Mouse (Mus musculus): ENCODE data around the gene Trpv1. TPM values are rescaled to one million over a fixed set of nuclear protein-coding genes. Genes with fewer than 3 reads are reported as not detected.

Trpv1 gene
- total RNA-seq, 2 experiments from 2014 or later: not detected

DNA sequence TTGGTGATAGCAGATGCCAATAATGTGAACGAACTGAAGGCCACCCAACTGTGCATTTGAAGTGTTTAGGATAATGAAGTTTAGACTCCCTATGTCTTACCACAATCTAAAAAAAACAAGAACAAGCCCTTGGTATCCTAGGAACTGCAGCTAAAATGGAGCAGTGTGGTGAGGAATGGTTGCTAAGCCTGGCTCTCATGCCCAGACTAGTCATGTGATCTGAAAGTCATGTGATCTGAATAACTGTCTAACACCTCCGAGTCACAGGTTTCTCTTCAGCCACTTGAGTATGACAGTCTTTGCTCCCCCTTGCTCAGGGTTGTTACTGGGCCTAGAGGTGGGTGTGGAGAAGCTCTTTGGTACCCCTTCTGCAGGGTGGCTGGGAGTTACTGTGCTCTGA, 1.6 kb upstream of the Trpv1 start:
- ATAC-seq (ENCODE audit: poor library complexity, severe bottlenecking): no peak

DNA sequence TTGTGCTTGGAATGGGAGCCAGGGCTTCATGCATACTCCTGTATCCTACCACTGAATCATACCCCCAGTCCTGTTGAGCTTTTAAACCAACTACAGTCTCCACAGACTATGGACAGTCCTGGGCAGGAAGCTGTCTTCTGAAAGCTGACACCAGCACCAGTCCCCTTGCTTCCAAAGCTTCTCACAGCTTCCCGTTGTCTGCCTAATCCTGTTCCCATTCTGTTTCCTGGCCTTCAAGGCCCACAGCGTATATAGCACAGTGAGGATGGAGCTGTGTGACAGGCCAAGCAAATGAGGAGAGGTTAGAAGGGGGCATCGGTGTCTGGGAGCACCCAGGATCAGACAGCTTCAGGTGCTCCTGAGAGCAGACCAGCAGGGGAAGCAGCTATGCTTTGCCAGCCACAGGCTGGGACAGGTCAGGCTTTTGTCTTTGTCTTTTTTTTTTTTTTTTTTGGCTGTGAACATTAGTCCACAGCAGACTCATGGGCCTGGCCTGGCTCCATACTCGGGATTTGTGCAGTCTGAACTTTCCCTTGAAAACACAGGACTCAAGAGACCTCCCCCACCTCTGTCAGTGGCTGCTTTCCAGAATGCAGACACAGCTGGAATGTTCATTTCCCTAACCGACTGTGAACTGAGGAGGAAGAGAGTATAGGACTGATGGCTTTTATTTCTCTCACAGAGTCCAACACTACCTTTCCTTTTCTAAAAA, 2.1 kb downstream of the Trpv1 start:
- no peak for ATAC-seq (ENCODE audit: poor library complexity, severe bottlenecking)

- ATAC-seq (ENCODE audit: poor library complexity, severe bottlenecking): no peak
Observed at GRCm38 (mm10) chr11:73236731-73237130, 2.6 kb downstream of the Trpv1 start.

DNA sequence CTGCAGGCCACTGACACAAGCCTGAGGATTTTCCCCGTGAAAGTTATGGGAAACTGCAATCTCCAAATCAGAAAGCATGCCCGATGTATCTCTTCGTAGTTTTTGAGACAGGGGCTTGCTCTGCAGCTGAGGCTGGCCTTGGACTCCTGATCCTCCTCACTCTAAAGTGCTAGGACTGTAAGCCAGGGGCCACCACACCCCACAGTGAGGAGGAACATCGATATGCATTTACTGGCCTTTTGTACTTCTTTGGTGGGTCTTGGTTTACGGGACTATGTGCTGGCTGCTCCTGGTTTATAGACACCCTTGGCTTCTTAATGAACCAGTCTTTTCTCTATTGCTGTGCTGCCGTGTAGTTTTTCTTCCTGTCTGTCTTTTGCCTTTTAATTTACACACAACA, 8.1 kb downstream of the Trpv1 start:
- ATAC-seq (ENCODE audit: poor library complexity, severe bottlenecking): no peak

DNA sequence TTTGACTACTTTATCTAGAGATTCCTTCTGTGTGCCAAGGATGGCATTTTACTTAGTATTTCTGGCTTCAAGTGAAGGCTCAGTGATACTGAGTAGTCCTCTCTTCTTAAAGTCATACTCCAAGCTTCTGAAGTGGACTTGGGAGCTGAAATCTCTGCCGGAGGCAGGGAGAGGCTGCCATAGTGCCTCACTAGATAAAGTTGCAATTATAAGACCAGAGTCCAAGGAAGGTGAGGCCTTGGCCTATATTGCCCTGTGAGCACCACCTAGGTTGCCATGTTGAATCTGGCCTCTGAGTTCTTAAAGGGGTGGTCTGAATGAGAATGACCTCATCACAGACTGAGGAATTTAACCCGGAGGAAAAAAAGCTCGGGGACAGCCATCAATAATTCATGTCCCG, 8.7 kb downstream of the Trpv1 start:
- no peak for ATAC-seq (ENCODE audit: poor library complexity, severe bottlenecking)

- ATAC-seq (ENCODE audit: poor library complexity, severe bottlenecking): no peak
Observed at GRCm38 (mm10) chr11:73257362-73257945, 23.4 kb downstream of the Trpv1 start.

DNA sequence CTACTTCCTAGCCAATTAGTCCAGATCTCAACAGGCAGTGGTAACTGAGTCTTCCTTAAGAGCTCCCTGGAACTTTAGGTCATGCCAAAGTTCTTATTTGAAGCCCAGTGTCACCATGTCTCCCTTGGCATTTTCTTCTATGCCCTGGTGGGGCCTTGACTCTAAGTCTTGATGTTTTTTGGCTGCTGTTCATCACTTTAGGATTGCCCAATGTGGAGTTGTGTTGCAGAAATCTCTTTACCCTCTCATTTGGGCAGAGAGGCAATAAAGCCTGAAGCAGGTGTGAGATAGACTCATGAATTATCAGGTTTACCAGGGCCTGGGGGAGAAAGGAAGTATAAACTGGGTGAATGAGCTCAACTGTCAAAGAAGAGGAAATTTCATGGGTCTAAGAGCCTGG, 24.6 kb downstream of the Trpv1 start:
- ATAC-seq (ENCODE audit: poor library complexity, severe bottlenecking): no peak

DNA sequence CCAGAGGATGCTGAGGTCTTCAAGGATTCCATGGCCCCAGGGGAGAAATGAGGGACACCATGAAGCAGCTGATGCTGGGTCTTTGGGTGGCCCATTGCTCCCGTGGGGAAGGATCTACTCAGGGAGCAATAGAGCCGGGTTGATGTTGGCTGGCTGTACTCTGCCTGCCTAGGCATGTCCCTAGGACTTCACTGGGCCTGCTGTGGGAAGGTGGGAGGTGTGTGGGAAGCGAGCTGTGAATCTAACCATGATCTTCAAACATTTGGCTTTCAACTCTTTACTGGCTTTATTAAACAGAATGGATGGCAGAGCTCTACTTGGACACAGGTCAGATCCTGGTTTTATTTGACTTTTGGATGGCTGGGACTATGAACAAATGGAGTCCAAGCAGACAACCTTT, 26.4 kb downstream of the Trpv1 start:
- ATAC-seq (ENCODE audit: poor library complexity, severe bottlenecking): no peak

DNA sequence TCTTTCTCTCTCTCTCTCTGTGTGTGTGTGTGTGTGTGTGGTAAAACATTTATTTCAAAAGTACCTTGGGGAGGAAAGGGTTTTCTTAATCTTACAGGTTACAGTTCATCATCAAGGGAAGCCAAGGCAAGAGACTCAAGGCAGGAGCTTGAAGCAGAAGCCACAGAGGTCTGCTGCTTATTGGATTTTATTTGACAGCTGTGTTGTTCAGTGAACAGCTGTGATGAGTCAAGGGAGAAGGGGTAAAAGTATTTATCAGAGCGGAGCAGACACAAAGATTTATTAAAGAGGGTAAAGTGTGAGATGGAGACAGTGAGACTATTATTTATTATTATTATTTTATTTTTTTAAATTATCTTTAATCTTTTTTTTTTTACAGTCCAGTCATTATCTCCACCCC, 27.3 kb downstream of the Trpv1 start:
- no peak for ATAC-seq (ENCODE audit: poor library complexity, severe bottlenecking)

DNA sequence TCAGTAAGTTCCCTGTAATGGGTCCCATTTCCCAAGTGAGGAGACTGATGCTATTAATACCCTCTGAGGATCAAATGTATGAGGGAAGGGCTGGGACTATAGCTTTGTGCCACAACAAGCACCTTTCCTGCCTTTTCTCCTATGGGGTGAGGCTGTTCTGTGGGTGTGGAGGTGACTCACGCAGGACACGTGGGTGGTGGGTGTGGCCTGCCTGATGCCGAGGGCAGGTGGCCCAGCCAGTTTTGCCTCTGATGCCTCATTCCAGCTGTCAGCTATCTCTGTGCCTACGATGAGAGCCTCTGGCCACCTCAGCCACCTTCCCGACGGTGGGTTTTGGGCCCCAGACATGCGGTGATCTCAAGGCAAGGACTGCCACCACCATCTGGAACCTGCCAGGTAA, 33.2 kb downstream of the Trpv1 start, which contains the start of gene Trpv3:
Gene Trpv3 (plus strand): TSS at position 122 of the 400 bp plus-strand sequence.
- ATAC-seq (ENCODE audit: poor library complexity, severe bottlenecking): no peak

- no peak for ATAC-seq (ENCODE audit: poor library complexity, severe bottlenecking)
Observed at GRCm38 (mm10) chr11:73274821-73275220, 40.7 kb downstream of the Trpv1 start.

DNA sequence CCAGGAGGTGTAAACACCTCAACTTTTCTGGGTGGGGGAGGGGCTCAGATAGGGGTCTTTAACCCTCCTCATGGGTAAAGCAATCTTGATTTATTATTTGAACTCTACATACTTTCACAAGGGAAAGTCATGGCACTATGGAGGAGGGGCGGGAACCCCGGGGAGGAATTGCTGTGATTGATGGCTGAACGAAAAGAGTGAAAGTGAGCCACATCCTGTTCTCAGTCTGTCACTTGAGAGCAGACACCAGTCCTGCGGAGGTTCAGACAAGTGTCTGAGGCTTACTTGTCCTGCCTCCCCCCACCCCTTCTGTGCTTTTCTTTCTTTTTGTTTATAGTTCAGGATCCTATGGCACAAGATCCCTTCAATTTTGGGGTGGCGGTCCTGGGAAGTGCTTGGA, 46.6 kb downstream of the Trpv1 start:
- no peak for ATAC-seq (ENCODE audit: poor library complexity, severe bottlenecking)

- no peak for ATAC-seq (ENCODE audit: poor library complexity, severe bottlenecking)
Observed at GRCm38 (mm10) chr11:73281528-73282027, 47.5 kb downstream of the Trpv1 start.

- no peak for ATAC-seq (ENCODE audit: poor library complexity, severe bottlenecking)
Observed at GRCm38 (mm10) chr11:73283369-73283768, 49.3 kb downstream of the Trpv1 start.

DNA sequence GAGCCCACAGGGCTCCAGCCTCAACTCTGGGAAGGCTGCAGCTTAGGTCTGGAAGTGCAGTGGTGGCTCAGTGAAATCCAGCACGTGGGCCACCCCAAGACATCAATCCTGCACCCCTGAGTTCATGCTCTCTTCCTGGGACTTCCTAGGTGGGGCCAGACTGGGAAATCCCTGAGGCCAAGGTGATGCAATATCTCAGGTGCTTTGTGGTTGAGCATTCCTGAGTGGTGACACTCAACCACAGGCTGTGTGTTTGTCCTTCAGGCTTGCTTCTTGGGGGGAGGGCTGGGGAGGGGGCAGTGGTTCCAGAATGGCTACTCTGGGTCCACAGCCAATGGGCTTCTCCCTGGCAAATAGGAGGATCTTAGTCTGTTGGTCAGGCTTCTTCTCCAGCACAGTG, 49.8 kb downstream of the Trpv1 start:
- ATAC-seq (ENCODE audit: poor library complexity, severe bottlenecking): no peak

GRCm38 (mm10) chr11:73284351-73284750, 50.3 kb downstream of the Trpv1 start:
- ATAC-seq (ENCODE audit: poor library complexity, severe bottlenecking): no peak

GRCm38 (mm10) chr11:73289621-73290020, 55.5 kb downstream of the Trpv1 start:
- no peak for ATAC-seq (ENCODE audit: poor library complexity, severe bottlenecking)

GRCm38 (mm10) chr11:73303123-73303522, 69.0 kb downstream of the Trpv1 start:
- no peak for ATAC-seq (ENCODE audit: poor library complexity, severe bottlenecking)

Measured in megakaryocyte, adult 5-6 weeks (primary cell).